Mouse (Mus musculus): Measurements from ENCODE around the gene Bola1. TPM values are rescaled to one million over a fixed set of nuclear protein-coding genes. Genes with fewer than 3 reads are reported as not detected.

Bola1 gene
- total and polyA plus RNA-seq, 3 experiments = 115 to 124 TPM; not detected in 1

DNA sequence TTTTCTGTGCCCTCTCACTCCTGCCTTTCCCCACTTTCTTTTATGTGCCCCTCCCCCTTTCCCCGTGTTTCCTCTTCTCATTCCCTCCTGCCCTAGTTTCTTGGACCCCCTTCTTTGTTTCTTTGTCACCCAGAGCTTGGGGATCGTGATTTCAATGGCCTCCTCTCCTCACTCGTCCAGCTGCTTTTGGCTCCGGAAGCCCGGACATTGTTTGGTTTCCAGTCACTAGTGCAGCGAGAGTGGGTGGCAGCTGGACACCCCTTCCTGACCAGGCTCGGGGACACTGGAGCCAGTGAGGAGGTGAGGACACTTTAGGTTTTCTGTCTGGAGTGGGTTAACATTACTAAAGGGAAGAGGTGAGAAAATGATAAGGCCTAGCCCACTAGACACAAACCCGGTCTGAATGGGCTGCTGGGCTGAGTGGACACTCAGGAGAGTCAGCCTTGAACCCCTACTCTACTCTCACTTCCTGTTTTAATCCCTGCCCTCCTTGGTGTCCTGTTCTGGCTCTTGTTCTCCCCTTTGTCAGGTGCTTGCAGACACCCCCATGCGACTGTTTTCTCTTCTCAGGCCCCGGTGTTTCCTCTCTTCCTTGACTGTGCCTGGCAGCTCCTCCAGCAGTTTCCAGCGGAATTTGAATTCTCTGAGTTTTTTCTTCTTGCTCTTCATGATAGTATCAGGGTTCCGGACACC lies 50.9 kb downstream of the Bola1 start:
- Histone ChIP-seq H3K27ac (ENCODE audit: control insufficient read depth, low read depth, low read length) (no peak overlapping the region), H3K4me1 (ENCODE audit: control insufficient read depth in 1 of 2, insufficient read depth in 2 of 2, low read length in 2 of 2) (peaks cover 8 to 18% of the 10 kb centered on the region in 2 experiments), H3K79me2 (ENCODE audit: control insufficient read depth, insufficient read depth, low read length, poor library complexity) (peaks cover 23% of the 10 kb centered on the region), H3K9ac (ENCODE audit: control insufficient read depth, low read depth, low read length, poor library complexity, severe bottlenecking) (no peak overlapping the region), H3K27me3 (ENCODE audit: control insufficient read depth in 1 of 2, insufficient read depth in 2 of 2, low read length in 2 of 2) (no peaks in the 10 kb centered on the region), H3K9me3 (replicated peaks; ENCODE audit: insufficient read depth, low read length) (no peaks in the 10 kb centered on the region), H3K36me3 (ENCODE audit: control insufficient read depth in 1 of 2, insufficient read depth in 2 of 2, low read length in 2 of 2) (peaks cover 0 to 17% of the 10 kb centered on the region in 2 experiments; a peak in 2 of 4 replicates), H3K4me3 (ENCODE audit: control insufficient read depth in 1 of 2, insufficient read depth in 1 of 2, low read depth in 2 of 2, low read length in 2 of 2) (no peak overlapping the region)
- no peak for DNase-seq (ENCODE audit: low read depth, low spot score)
- TF ChIP-seq RAD21 (IDR thresholded peaks at IDR 0.05; ENCODE audit: low read depth, low read length) (no peak), ZKSCAN1 (IDR thresholded peaks at IDR 0.05; ENCODE audit: low read depth, low read length) (no peak), POLR2AphosphoS2 (IDR thresholded peaks at IDR 0.05; ENCODE audit: low read length) (0 out of 2 replicates have a peak, but pooled peaks have one; percentile 13), TCF12 (IDR thresholded peaks at IDR 0.05; ENCODE audit: low read depth, low read length) (no peak), E2F4 (IDR thresholded peaks at IDR 0.05; ENCODE audit: borderline replicate concordance, low read depth, low read length) (no peak), ZMIZ1 (IDR thresholded peaks at IDR 0.05; ENCODE audit: low read depth, low read length) (peak; percentile 64), ELF1 (IDR thresholded peaks at IDR 0.05; ENCODE audit: low read depth, low read length) (no peak)

DNA sequence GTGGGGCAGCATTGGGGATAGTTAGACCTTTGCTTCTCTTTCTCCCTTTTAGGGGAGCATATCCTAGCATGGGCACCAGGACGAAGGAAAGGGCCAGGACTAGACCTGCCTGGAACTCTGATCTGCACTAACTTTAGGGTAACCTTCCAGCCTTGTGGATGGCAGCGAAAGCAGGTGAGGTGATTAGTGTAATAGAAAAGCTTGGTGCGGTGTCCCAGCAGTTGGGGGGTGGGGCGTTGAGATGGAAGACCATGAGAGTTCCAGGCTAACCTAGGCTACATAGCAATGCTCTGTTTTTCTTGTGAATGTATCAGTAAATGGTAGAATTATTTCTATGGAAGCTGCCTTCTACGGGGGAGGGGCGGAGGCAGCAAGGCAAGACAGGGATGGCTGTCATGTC lies 56.5 kb downstream of the Bola1 start:
- H3K27me3 ChIP-seq (ENCODE audit: control insufficient read depth in 1 of 2, insufficient read depth in 2 of 2, low read length in 2 of 2) = no peaks in the 10 kb centered on the region
- H3K9me3 ChIP-seq (replicated peaks; ENCODE audit: insufficient read depth, low read length) = no peaks in the 10 kb centered on the region
- no peak overlapping the region for H3K9ac ChIP-seq (ENCODE audit: control insufficient read depth, low read depth, low read length, poor library complexity, severe bottlenecking)
- H3K79me2 ChIP-seq (ENCODE audit: control insufficient read depth, insufficient read depth, low read length, poor library complexity) = no peaks in the 10 kb centered on the region
- peaks cover 0 to 9% of the 10 kb centered on the region in 2 experiments; a peak in 2 of 4 replicates for H3K36me3 ChIP-seq (ENCODE audit: control insufficient read depth in 1 of 2, insufficient read depth in 2 of 2, low read length in 2 of 2)
- no peak overlapping the region for H3K27ac ChIP-seq (ENCODE audit: control insufficient read depth, low read depth, low read length)
- no peak for DNase-seq (ENCODE audit: low read depth, low spot score)
- H3K4me3 ChIP-seq (ENCODE audit: control insufficient read depth in 1 of 2, insufficient read depth in 1 of 2, low read depth in 2 of 2, low read length in 2 of 2) = no peak overlapping the region
- TF ChIP-seq TBP (IDR thresholded peaks at IDR 0.05; ENCODE audit: low read depth, low read length) = no peak
- no peak for TF ChIP-seq MAZ (IDR thresholded peaks at IDR 0.05; ENCODE audit: low read depth, low read length)
- TF ChIP-seq SIN3A (IDR thresholded peaks at IDR 0.05; ENCODE audit: low read length) = no peak
- TF ChIP-seq ETS1 (IDR thresholded peaks at IDR 0.05; ENCODE audit: low read depth, low read length) = no peak
- peaks cover 0 to 17% of the 10 kb centered on the region in 2 experiments; a peak in 2 of 4 replicates for H3K4me1 ChIP-seq (ENCODE audit: control insufficient read depth in 1 of 2, insufficient read depth in 2 of 2, low read length in 2 of 2)
